Mouse (Mus musculus): ENCODE results near the gene 2310061I04Rik. TPM values are rescaled to one million over a fixed set of nuclear protein-coding genes. Genes with fewer than 3 reads are reported as not detected.
"Not testable (repeated sequence)": the region's sequence is repeated elsewhere in the genome, so short reads cannot be mapped to it uniquely, and the experiment has no call there.

The 2310061I04Rik gene
- polyA plus RNA-seq (2014; fragmentation: Nextera tagmentation; extraction: Ambion mirVana), result 57.9 and 74.2 TPM in 2 replicates

DNA sequence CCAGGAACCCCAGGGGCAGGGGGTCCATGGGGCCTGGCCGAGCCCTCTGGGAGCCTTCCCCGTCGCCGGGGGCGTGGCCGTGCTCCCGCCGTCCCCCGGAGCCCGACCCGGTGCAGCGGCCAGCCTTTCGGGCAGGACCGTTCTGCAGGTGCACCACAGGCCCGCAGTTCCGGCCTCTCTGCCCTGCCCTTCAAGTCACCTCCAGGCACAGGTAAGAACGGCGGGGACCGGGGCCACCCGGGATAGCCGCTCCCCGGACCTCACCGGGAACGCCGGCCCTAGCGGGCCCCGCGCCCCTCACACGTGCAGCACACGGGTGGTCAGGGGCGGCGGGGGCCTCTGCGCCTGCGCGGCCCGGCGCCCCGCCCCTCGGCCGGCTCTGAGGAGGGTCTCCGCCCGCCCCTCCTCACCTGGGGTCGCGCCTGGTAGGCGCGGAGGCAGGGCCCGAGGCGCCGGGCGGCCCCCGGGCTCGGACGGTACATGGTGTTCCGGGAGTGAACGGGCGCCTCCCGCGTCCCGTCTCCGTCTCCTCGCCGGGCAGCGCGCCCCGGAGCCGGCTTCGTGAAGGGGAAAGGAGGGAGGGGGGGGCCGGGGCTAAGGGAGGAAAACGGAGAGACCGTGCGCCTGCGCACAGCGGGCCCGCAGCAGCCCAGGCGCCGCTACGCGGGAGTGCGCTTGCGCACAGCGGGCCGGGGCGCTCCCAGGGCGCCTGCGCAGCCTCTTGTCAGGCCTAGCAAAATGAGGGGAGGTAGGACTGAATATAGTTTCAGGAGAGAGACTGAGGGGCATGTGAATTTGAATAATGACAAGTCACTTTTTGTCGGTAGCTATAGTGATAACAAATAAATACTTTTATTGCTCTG lies at the start of gene 2310061I04Rik:
Gene 2310061I04Rik (minus strand): TSS at position 651 of the 863 bp plus-strand sequence.
- peak within 1 kb of the TSS; percentile 76 for H3K9ac ChIP-seq (replicated peaks; ENCODE audit: low read depth, low read length)
- H3K4me3 ChIP-seq (ENCODE audit: low read depth, low read length), result peak within 1 kb of the TSS; percentile 78
- peak within 1 kb of the TSS; percentile 100 for H3K4me2 ChIP-seq (ENCODE audit: low read depth, low read length)
- H3K27ac ChIP-seq (ENCODE audit: low read depth, low read length), result peak within 1 kb of the TSS; percentile 95
- H3K9me3 ChIP-seq (ENCODE audit: control insufficient read depth, low read length), result no peaks in the 10 kb centered on the region
- ATAC-seq (ENCODE audit: low read depth), result peak; percentile 92
- H3K27me3 ChIP-seq (ENCODE audit: control insufficient read depth, insufficient read depth, low read length), result no peaks in the 10 kb centered on the region
- H3K4me1 ChIP-seq (ENCODE audit: control insufficient read depth, insufficient read depth, low read length), result peaks cover 13% of the 10 kb centered on the region
- under 1% methylated on average over 75 of the region's 86 CpGs for WGBS
- peaks cover 51% of the 10 kb centered on the region for H3K36me3 ChIP-seq (ENCODE audit: control insufficient read depth, insufficient read depth, low read length)

- WGBS, result 49% methylated on average over 1 of the region's 1 CpGs
- Histone ChIP-seq H3K4me2 (ENCODE audit: low read depth, low read length) (no peak overlapping the region), H3K9me3 (ENCODE audit: control insufficient read depth, low read length) (no peaks in the 10 kb centered on the region), H3K27ac (ENCODE audit: low read depth, low read length) (no peak overlapping the region), H3K9ac (replicated peaks; ENCODE audit: low read depth, low read length) (no peak overlapping the region), H3K4me3 (ENCODE audit: low read depth, low read length) (no peak overlapping the region), H3K27me3 (ENCODE audit: control insufficient read depth, insufficient read depth, low read length) (no peaks in the 10 kb centered on the region), H3K4me1 (ENCODE audit: control insufficient read depth, insufficient read depth, low read length) (no peaks in the 10 kb centered on the region), H3K36me3 (ENCODE audit: control insufficient read depth, insufficient read depth, low read length) (no peaks in the 10 kb centered on the region)
- ATAC-seq (ENCODE audit: low read depth), result no peak
These were observed 42.7 kb upstream of the 2310061I04Rik start for GRCm38 (mm10) chr17:35939941-35940340.

- no peak overlapping the region for H3K4me3 ChIP-seq (ENCODE audit: low read depth, low read length)
- no peaks in the 10 kb centered on the region for H3K36me3 ChIP-seq (ENCODE audit: control insufficient read depth, insufficient read depth, low read length)
- no peak for ATAC-seq (ENCODE audit: low read depth)
- no peaks in the 10 kb centered on the region for H3K27me3 ChIP-seq (ENCODE audit: control insufficient read depth, insufficient read depth, low read length)
- H3K4me1 ChIP-seq (ENCODE audit: control insufficient read depth, insufficient read depth, low read length), result no peaks in the 10 kb centered on the region
- H3K9ac ChIP-seq (replicated peaks; ENCODE audit: low read depth, low read length), result no peak overlapping the region
- 66% methylated on average over 2 of the region's 2 CpGs for WGBS
- no peaks in the 10 kb centered on the region for H3K9me3 ChIP-seq (ENCODE audit: control insufficient read depth, low read length)
- H3K27ac ChIP-seq (ENCODE audit: low read depth, low read length), result no peak overlapping the region
- no peak overlapping the region for H3K4me2 ChIP-seq (ENCODE audit: low read depth, low read length)
These were observed 41.9 kb upstream of the 2310061I04Rik start for GRCm38 (mm10) chr17:35939108-35939507.

DNA sequence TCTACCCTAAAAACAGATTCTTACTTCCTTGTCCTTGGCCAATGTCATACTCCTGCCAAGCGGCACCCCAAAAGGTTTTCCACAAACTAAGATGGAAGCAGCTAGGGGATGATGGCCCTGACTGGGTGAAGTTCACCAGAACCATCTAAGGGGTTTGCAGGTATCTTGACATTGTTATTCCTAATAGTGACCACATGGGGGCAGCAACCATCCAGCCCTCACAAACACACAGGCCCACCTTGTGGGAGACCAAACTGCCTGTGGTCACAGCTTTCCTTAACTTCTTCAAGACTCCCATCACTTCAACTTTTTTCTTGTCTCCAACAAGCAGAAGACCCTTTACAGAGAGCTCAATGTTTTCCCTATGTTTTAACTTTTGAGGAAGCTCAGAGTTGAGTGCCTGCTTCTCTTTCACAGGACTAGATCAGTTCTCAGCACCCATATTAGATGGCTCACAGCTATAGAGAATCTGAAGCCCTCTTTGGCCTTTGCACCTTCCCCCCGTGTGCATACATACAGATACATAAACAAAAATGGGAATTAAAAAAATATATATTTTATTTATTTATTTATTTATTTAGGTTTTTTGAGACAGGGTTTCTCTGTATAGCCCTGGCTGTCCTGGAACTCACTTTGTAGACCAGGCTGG lies 40.6 kb upstream of the 2310061I04Rik start:
- H3K9ac ChIP-seq (replicated peaks; ENCODE audit: low read depth, low read length), result no peak overlapping the region
- no peaks in the 10 kb centered on the region for H3K9me3 ChIP-seq (ENCODE audit: control insufficient read depth, low read length)
- H3K4me1 ChIP-seq (ENCODE audit: control insufficient read depth, insufficient read depth, low read length), result no peaks in the 10 kb centered on the region
- H3K27me3 ChIP-seq (ENCODE audit: control insufficient read depth, insufficient read depth, low read length), result no peaks in the 10 kb centered on the region
- no peak overlapping the region for H3K4me2 ChIP-seq (ENCODE audit: low read depth, low read length)
- ATAC-seq (ENCODE audit: low read depth), result peak; percentile 74; the same call in 1 of the 2 replicates
- no peak overlapping the region for H3K4me3 ChIP-seq (ENCODE audit: low read depth, low read length)
- H3K36me3 ChIP-seq (ENCODE audit: control insufficient read depth, insufficient read depth, low read length), result no peaks in the 10 kb centered on the region
- H3K27ac ChIP-seq (ENCODE audit: low read depth, low read length), result no peak overlapping the region
- 50% methylated on average over 2 of the region's 2 CpGs for WGBS

DNA sequence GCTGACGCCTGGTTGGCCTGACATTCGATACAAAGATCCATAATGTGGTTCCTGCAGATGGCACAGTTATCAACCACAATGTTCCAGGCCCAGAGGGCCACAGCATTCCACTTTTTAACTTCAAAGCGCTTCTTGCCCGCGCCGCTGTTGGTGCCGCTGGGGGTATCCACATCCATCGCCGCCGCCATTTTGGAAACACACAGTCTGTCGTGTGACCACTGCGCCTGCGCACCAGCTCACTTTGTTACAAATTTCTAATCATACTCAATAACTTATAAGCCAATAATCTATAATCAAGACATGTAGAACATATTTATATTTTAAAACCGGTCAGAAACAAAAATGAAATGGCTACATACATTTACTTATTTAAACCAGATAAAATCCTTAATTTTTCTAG lies 38.5 kb upstream of the 2310061I04Rik start:
- H3K4me2 ChIP-seq (ENCODE audit: low read depth, low read length); H3K9me3 ChIP-seq (ENCODE audit: control insufficient read depth, low read length); H3K27me3 ChIP-seq (ENCODE audit: control insufficient read depth, insufficient read depth, low read length); H3K9ac ChIP-seq (replicated peaks; ENCODE audit: low read depth, low read length); H3K27ac ChIP-seq (ENCODE audit: low read depth, low read length); H3K36me3 ChIP-seq (ENCODE audit: control insufficient read depth, insufficient read depth, low read length); H3K4me1 ChIP-seq (ENCODE audit: control insufficient read depth, insufficient read depth, low read length); H3K4me3 ChIP-seq (ENCODE audit: low read depth, low read length); ATAC-seq (ENCODE audit: low read depth): not testable (repeated sequence)
- 88% methylated on average over 14 of the region's 14 CpGs for WGBS

GRCm38 (mm10) chr17:35932608-35933007 lies 35.4 kb upstream of the 2310061I04Rik start:
- Histone ChIP-seq H3K9me3 (ENCODE audit: control insufficient read depth, low read length) (no peaks in the 10 kb centered on the region), H3K4me2 (ENCODE audit: low read depth, low read length) (no peak overlapping the region), H3K27ac (ENCODE audit: low read depth, low read length) (no peak overlapping the region), H3K4me3 (ENCODE audit: low read depth, low read length) (no peak overlapping the region), H3K9ac (replicated peaks; ENCODE audit: low read depth, low read length) (no peak overlapping the region), H3K27me3 (ENCODE audit: control insufficient read depth, insufficient read depth, low read length) (no peaks in the 10 kb centered on the region), H3K4me1 (ENCODE audit: control insufficient read depth, insufficient read depth, low read length) (no peaks in the 10 kb centered on the region), H3K36me3 (ENCODE audit: control insufficient read depth, insufficient read depth, low read length) (peaks cover 30% of the 10 kb centered on the region)
- ATAC-seq (ENCODE audit: low read depth), result no peak
- WGBS, result 91% methylated on average over 4 of the region's 4 CpGs

DNA sequence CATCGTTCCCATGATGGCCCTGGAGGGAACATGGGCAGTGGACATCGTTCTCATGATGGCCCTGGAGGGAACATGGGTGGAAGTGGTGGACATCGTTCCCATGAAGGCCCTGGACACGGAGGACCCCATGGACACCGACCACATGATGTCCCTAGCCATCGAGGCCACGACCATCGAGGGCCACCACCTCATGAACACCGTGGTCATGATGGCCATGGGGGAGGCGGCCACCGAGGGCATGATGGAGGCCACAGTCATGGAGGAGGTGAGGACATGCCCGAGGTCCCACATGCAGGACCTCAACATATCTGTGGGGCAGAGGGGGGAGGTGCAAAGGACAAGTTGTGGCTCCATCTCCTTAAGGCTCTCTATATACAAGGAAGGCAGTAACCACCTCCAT lies 33.4 kb upstream of the 2310061I04Rik start:
- Histone ChIP-seq H3K27ac (ENCODE audit: low read depth, low read length) (no peak overlapping the region), H3K27me3 (ENCODE audit: control insufficient read depth, insufficient read depth, low read length) (no peaks in the 10 kb centered on the region), H3K36me3 (ENCODE audit: control insufficient read depth, insufficient read depth, low read length) (peaks cover 45% of the 10 kb centered on the region), H3K9ac (replicated peaks; ENCODE audit: low read depth, low read length) (no peak overlapping the region), H3K4me1 (ENCODE audit: control insufficient read depth, insufficient read depth, low read length) (no peaks in the 10 kb centered on the region), H3K4me3 (ENCODE audit: low read depth, low read length) (no peak overlapping the region), H3K4me2 (ENCODE audit: low read depth, low read length) (no peak overlapping the region), H3K9me3 (ENCODE audit: control insufficient read depth, low read length) (no peaks in the 10 kb centered on the region)
- ATAC-seq (ENCODE audit: low read depth), result no peak
- 97% methylated on average over 12 of the region's 12 CpGs for WGBS

- no peak overlapping the region for H3K4me2 ChIP-seq (ENCODE audit: low read depth, low read length)
- H3K9me3 ChIP-seq (ENCODE audit: control insufficient read depth, low read length), result no peaks in the 10 kb centered on the region
- no peak overlapping the region for H3K27ac ChIP-seq (ENCODE audit: low read depth, low read length)
- H3K36me3 ChIP-seq (ENCODE audit: control insufficient read depth, insufficient read depth, low read length), result peaks cover 52% of the 10 kb centered on the region
- WGBS, result 98% methylated on average over 2 of the region's 2 CpGs
- H3K9ac ChIP-seq (replicated peaks; ENCODE audit: low read depth, low read length), result no peak overlapping the region
- no peaks in the 10 kb centered on the region for H3K4me1 ChIP-seq (ENCODE audit: control insufficient read depth, insufficient read depth, low read length)
- no peak overlapping the region for H3K4me3 ChIP-seq (ENCODE audit: low read depth, low read length)
- H3K27me3 ChIP-seq (ENCODE audit: control insufficient read depth, insufficient read depth, low read length), result no peaks in the 10 kb centered on the region
- no peak for ATAC-seq (ENCODE audit: low read depth)
These were observed 32.3 kb upstream of the 2310061I04Rik start for GRCm38 (mm10) chr17:35929534-35929933.

DNA sequence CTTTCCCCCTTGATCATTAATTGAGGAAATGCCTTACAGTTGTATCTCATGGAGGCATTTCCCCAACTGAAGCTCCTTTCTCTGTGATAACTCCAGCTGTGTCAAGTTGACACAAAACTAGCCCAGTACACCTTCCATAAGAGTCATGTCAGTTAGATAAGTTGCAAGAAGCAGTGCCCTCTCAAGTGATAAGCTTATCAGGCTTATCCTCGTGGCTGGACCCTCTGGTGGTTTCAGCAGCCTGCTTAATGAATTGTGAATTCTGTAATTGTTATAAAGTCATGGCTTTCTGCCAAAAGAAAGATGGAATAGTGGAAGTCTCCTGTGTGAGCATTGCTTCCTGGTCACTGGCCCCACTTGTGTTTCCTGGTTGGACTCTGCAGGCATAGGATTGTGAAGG lies 30.2 kb upstream of the 2310061I04Rik start:
- Histone ChIP-seq H3K36me3 (ENCODE audit: control insufficient read depth, insufficient read depth, low read length) (peaks cover 62% of the 10 kb centered on the region), H3K27me3 (ENCODE audit: control insufficient read depth, insufficient read depth, low read length) (no peaks in the 10 kb centered on the region), H3K27ac (ENCODE audit: low read depth, low read length) (no peak overlapping the region), H3K4me1 (ENCODE audit: control insufficient read depth, insufficient read depth, low read length) (no peaks in the 10 kb centered on the region), H3K9me3 (ENCODE audit: control insufficient read depth, low read length) (no peaks in the 10 kb centered on the region), H3K4me2 (ENCODE audit: low read depth, low read length) (no peak overlapping the region), H3K9ac (replicated peaks; ENCODE audit: low read depth, low read length) (no peak overlapping the region), H3K4me3 (ENCODE audit: low read depth, low read length) (no peak overlapping the region)
- 78% methylated on average over 1 of the region's 1 CpGs for WGBS
- no peak for ATAC-seq (ENCODE audit: low read depth)

Data from neural tube, embryonic 14.5 days (tissue).